Comparison of ENCODE assay signal across 21 mouse cellular contexts in the genomic region with DNA sequence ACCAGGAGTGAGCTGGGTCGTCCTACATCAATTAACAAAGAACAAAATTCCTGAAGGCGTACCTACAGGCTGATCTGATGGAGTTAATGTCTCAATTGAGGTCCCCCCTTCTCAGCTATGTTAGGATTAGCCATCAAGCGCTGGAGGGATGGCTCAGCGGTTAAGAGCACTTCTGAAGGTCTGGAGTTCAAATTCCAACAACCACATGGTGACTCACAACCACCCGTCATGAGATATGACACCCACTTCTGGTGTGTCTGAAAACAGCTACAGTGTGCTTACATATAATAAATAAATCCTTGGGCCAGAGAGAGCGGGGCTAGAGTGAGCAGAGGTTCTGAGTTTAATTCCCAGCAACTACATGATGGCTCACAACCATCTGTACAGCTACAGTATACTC.
DNase-seq lines count a peak whose midpoint lies in the region; ATAC-seq lines count a peak whose summit lies in the region.
"Had no signal": no experiment of that assay in that cellular context is flagged by ENCODE, and none has a peak within 500 bp of the region (broad histone marks: within the 10 kb centered on the region; RNA-seq: fewer than 3 reads in every experiment).

No protein-coding gene starts in this region.

- WGBS in midbrain, embryonic 11.5 days: 87% methylated on average over 6 of the region's 6 CpGs
- 91% methylated on average over 6 of the region's 6 CpGs for WGBS in midbrain, embryonic 16.5 days

- H3K27ac ChIP-seq in midbrain, embryonic 11.5 days (ENCODE audit: low read depth, low read length): no peak overlapping the region
- no peak overlapping the region for H3K27ac ChIP-seq in midbrain, embryonic 16.5 days (ENCODE audit: low read length)
- H3K27ac ChIP-seq: embryonic facial prominence, embryonic 10.5 days; embryonic facial prominence, embryonic 12.5 days; forebrain, embryonic 13.5 days; forebrain, embryonic 15.5 days had no signal

- H3K9me3 ChIP-seq in midbrain, embryonic 11.5 days (ENCODE audit: control insufficient read depth, low read length): no peaks in the 10 kb centered on the region
- no peaks in the 10 kb centered on the region for H3K9me3 ChIP-seq in midbrain, embryonic 16.5 days (replicated peaks; ENCODE audit: control insufficient read depth, low read length, poor library complexity, severe bottlenecking)
- H3K9me3 ChIP-seq: embryonic facial prominence, embryonic 10.5 days; embryonic facial prominence, embryonic 12.5 days; forebrain, embryonic 13.5 days; forebrain, embryonic 15.5 days had no signal

- no peak overlapping the region for H3K4me3 ChIP-seq in midbrain, embryonic 11.5 days (ENCODE audit: low read depth, low read length)
- no peak overlapping the region for H3K4me3 ChIP-seq in midbrain, embryonic 16.5 days (ENCODE audit: low read depth, low read length)
- H3K4me3 ChIP-seq: embryonic facial prominence, embryonic 10.5 days; embryonic facial prominence, embryonic 12.5 days; forebrain, embryonic 13.5 days; forebrain, embryonic 15.5 days had no signal

- 0 out of 2 replicates have a peak, but pooled peaks cover 2% of the 10 kb centered on the region for H3K4me1 ChIP-seq in midbrain, embryonic 11.5 days (ENCODE audit: control insufficient read depth, insufficient read depth, low read length)
- H3K4me1 ChIP-seq in midbrain, embryonic 16.5 days (ENCODE audit: control insufficient read depth, insufficient read depth, low read length): peaks cover 9% of the 10 kb centered on the region
- H3K4me1 ChIP-seq: embryonic facial prominence, embryonic 12.5 days had no signal

- H3K27me3 ChIP-seq in midbrain, embryonic 11.5 days (ENCODE audit: control insufficient read depth, insufficient read depth, low read length): peaks cover 2% of the 10 kb centered on the region; the same call in 1 of the 2 replicates
- H3K27me3 ChIP-seq in midbrain, embryonic 16.5 days (ENCODE audit: control insufficient read depth, insufficient read depth, low read depth, low read length): peaks cover 3% of the 10 kb centered on the region; the same call in 1 of the 2 replicates
- H3K27me3 ChIP-seq: embryonic facial prominence, embryonic 12.5 days; forebrain, embryonic 13.5 days; forebrain, embryonic 15.5 days had no signal

- H3K36me3 ChIP-seq in midbrain, embryonic 11.5 days (ENCODE audit: control insufficient read depth, insufficient read depth, low read length): no peaks in the 10 kb centered on the region
- H3K36me3 ChIP-seq in midbrain, embryonic 16.5 days (ENCODE audit: control insufficient read depth, insufficient read depth, low read length): no peaks in the 10 kb centered on the region
- H3K36me3 ChIP-seq: embryonic facial prominence, embryonic 10.5 days; embryonic facial prominence, embryonic 12.5 days; forebrain, embryonic 15.5 days; G1E had no signal

- no peak overlapping the region for H3K4me2 ChIP-seq in midbrain, embryonic 11.5 days
- H3K4me2 ChIP-seq in midbrain, embryonic 16.5 days (ENCODE audit: low read length): no peak overlapping the region
- H3K4me2 ChIP-seq: embryonic facial prominence, embryonic 12.5 days; forebrain, embryonic 13.5 days; forebrain, embryonic 15.5 days had no signal

- DNase-seq in midbrain, embryonic 11.5 days (ENCODE audit: low spot score, missing footprints): peak; percentile 31
- DNase-seq in NIH3T3 (ENCODE audit: low read depth): peak; percentile 57
- DNase-seq in lung, postnatal 25 days (ENCODE audit: low spot score): no peak
- DNase-seq: adrenal gland, adult 2 months; adrenal gland, postnatal 10 days; adrenal gland, postnatal 25 days; B cell, adult 2 months; cerebellum, adult 11 months; cerebellum, adult 2 months; cerebellum, adult 9-10 months; cerebellum, postnatal 10 days; cerebellum, postnatal 25 days; forebrain, postnatal 0 days had no signal

- ATAC-seq in midbrain, embryonic 11.5 days (ENCODE audit: low FRiP score): no peak
- ATAC-seq in midbrain, embryonic 16.5 days: no peak
- ATAC-seq in granulocyte monocyte progenitor cell, adult 5-6 weeks (replicated peaks; ENCODE audit: poor library complexity, severe bottlenecking): no peak
- ATAC-seq: CD4-positive, CD25-positive, alpha-beta regulatory T cell, adult 4 months; forebrain, embryonic 13.5 days; forebrain, embryonic 15.5 days; forebrain, postnatal 0 days had no signal

- no peak overlapping the region for H3K9ac ChIP-seq in midbrain, embryonic 11.5 days (ENCODE audit: low read length)
- no peak overlapping the region for H3K9ac ChIP-seq in midbrain, embryonic 16.5 days (ENCODE audit: low read depth, low read length)
- H3K9ac ChIP-seq: embryonic facial prominence, embryonic 12.5 days; forebrain, embryonic 13.5 days; forebrain, embryonic 15.5 days; forebrain, postnatal 0 days had no signal
